Mouse (Mus musculus) olfactory bulb, adult 2 months (tissue): ENCODE results near the gene Atp1a2.

Source experiments
- CTCF ChIP-seq: fragments of 200-500 bp; IDR thresholded peaks from 2 replicates; pipeline ENCODE4 v1.5.1; 2012; ENCODE audit warnings: low read depth, mild to moderate bottlenecking, low read length, moderate library complexity; ENCODE audit not compliant: insufficient read depth
- POLR2A ChIP-seq: fragments of 200-500 bp; IDR thresholded peaks from 2 replicates; pipeline ENCODE4 v1.6.1; 2012; ENCODE audit warnings: mild to moderate bottlenecking, low read depth, low read length, moderate library complexity; ENCODE audit not compliant: insufficient read depth

- no peak for TF ChIP-seq CTCF
- no peak for TF ChIP-seq POLR2A
Observed at GRCm38 (mm10) chr1:172300247-172300646, 2.4 kb upstream of the Atp1a2 start.
